Mouse (Mus musculus): Measurements from ENCODE around the gene Tgfb2.

DNA sequence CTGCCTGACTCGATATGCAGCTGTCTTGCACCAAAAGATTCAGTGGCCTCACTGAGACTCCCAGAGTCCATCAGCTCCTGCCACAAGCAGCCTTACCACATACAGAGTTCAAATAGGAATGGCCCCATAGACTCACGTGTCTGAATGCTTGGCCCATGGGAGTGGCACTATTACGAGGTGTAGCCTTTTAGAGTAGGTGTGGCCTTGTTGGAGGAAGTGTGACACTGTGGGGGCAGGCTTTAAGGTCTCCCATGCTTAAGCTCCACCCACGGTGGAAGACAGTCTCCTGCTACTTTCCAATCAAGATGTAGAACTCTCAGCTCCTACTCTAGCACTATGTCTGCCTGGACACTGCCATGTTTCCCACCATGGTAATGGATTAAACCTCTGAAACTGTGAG lies 23.0 kb upstream of the Tgfb2 start:
- TF ChIP-seq POLR2A (IDR thresholded peaks at IDR 0.05; ENCODE audit: control insufficient read depth in 1 of 2, insufficient read depth in 1 of 2, low read depth in 1 of 2, low read length in 2 of 2, poor library complexity in 1 of 2) (no peak), ZKSCAN1 (IDR thresholded peaks at IDR 0.05; ENCODE audit: low read depth, low read length) (no peak), KAT2A (conservative IDR thresholded peaks at IDR 0.05; ENCODE audit: low read depth, low read length) (no peak), CTCF (IDR thresholded peaks at IDR 0.05 in 2 of 3, conservative IDR thresholded peaks at IDR 0.05 in 1 of 3; ENCODE audit: control insufficient read depth in 1 of 3, insufficient read depth in 1 of 3, low read depth in 2 of 3, low read length in 3 of 3, poor library complexity in 1 of 3, severe bottlenecking in 1 of 3) (no peak), JUND (IDR thresholded peaks at IDR 0.05; ENCODE audit: low read depth, low read length) (no peak)

Measured in MEL (cell line).